Mouse (Mus musculus) brain, embryonic 14.5 days (tissue): ENCODE measurements at regions not wholly inside any gene's neighbourhood (a gene's known extent, or its start where the extent isn't known, plus 50 kb on each side); places are given as distances from the start of the nearest gene placed in this dataset.
"Not testable (repeated sequence)": the region's sequence is repeated elsewhere in the genome, so short reads cannot be mapped to it uniquely, and the experiment has no call there.

Source experiments
- DNase-seq: peaks from one replicate; pipeline ENCODE4 v3.0.0-alpha.2; 2011; ENCODE audit warnings: low read depth
- CTCF ChIP-seq: fragments of 200-500 bp; IDR thresholded peaks from 2 replicates; pipeline ENCODE4 v1.5.1; 2012; ENCODE audit warnings: inconsistent platforms, mild to moderate bottlenecking, moderate library complexity, borderline replicate concordance; ENCODE audit not compliant: insufficient read depth, insufficient read length; ENCODE audit errors: extremely low read depth
- POLR2A ChIP-seq: fragments of 200-500 bp; IDR thresholded peaks from 2 replicates; pipeline ENCODE4 v1.6.1; 2012; ENCODE audit warnings: mild to moderate bottlenecking, inconsistent platforms, borderline replicate concordance; ENCODE audit not compliant: poor library complexity, insufficient read depth, insufficient read length, severe bottlenecking; ENCODE audit errors: extremely low read depth

DNA sequence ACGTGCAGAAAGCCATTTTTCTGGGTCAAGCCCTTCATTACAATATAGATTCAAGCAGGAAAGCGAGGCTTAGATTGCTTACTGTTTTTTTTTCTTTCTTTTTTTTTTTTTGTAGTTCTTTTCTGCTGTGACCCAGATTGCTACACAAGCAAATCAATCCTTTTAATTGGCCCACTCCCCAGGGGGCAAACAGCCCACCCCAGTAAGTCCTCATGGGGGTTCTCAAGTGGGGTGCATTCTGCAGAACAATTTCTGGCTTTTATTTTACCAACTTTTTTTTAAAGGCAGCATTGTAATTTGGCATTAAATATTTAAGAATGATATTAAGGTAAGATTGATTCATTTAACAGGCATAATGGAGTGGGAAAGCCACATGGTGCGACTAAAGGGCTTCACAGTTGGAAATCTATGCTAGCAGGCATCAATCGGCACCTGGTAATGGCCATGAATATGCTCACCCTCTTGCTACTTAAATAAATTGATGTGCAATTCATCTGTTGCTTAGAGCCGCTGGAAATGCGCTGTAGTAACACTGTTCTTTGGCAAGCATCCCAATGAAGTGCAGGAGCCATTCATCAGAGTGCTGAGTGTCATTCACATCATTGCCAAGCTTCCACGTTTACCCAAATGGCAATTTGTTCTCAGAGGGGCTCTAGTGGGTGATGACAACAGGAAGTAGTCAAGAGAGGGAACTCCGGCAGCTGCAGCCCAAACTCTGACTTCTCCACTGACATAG, 236.3 kb upstream of the Arhgap42 start:
- DNase-seq, result peak; percentile 90
- no peak for TF ChIP-seq CTCF
- no peak for TF ChIP-seq POLR2A

DNA sequence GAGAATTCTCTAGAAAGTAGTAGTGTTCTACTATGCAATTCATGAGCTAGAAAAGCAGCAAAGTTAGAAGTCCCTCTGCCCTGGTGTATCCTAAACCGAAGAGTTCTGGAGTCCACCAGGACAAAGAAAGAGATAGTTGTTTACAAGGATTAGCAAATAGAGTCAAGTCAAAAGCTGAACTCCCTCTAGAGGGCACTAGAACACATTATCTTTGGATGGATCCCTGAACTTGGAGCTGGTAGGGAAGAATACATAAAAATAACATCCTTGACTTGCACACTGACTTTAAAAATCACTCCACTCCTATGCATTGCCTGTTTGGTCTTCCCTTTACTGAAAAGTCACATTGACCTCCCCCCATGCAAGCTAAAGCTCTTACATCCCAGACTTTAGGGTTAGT, 205.3 kb upstream of the Arhgap42 start:
- no peak for DNase-seq
- no peak for TF ChIP-seq POLR2A

DNA sequence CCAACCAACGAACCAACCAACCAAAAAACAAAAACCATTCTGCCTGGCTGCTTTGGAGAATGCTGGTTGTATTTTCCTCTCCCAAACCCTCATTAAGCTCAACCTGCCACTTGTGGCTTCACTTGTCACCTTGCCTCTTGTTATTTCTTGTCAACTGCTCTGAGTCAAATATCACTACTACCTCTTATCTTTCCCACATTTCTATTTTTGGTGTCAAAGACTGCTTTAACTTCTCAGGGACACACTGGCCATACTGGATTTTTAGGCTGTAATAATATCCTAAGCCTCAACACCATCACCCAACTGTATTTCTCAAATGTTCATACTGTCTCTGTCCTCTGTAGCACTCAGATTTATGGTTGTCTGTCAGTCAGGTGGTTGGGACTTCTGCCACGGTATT, 181.4 kb upstream of the Arhgap42 start:
- no peak for DNase-seq
- TF ChIP-seq POLR2A (no peak), CTCF (no peak)

DNA sequence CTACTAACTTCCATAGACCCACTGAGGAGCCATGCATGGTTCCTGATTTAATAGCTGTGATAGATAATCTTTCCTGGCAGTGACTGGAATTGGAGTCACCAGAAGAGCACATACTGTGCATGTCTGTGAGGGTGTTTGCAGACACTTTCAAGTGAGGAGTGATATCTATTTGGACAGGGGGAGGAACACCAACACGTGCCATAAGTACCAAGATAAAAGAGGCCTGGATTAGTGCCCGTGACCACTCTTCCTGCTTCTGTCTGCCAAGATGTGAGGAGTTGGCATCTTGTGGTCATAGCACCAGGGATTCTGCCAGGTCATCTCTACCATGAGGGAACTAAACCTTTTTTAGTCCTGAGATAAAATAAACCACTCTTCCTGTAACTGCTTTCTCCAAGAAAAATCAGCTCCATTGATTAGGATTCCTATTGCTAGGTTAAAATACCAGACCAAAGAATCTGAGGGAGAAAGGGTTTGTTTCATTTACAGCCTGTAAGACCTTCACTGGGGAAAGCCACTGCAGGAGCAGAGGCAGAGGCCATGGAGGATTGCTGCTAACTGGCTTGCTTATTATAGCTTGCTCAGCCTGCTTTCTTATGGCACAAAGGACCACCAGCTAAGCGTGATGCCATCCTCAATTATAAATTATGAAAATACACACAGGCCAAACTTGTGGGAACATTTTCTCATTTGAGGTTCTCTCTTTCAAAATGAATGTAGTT, 173.7 kb upstream of the Arhgap42 start:
- peak; percentile 23 for DNase-seq
- no peak for TF ChIP-seq POLR2A
- no peak for TF ChIP-seq CTCF

DNA sequence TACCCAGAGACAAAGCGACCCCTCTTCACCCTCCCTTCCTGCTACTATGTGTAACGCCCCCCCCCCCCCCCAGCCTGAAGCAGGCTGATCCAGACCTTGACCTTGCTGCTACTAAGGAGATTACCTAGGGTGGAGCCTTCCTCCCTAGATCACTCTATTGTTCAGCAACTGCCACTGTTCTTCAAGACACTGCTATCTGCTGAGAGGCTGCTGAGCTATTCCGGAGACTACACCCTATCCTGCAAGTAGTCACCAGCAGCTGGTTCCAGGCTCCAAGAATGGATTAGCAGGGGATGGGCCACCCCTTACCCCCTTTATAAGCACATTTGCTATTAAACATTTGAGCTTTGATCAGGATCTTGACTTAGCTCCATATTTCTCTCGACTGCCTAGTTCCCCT, 155.3 kb upstream of the Arhgap42 start:
- DNase-seq, result not testable (repeated sequence)

DNA sequence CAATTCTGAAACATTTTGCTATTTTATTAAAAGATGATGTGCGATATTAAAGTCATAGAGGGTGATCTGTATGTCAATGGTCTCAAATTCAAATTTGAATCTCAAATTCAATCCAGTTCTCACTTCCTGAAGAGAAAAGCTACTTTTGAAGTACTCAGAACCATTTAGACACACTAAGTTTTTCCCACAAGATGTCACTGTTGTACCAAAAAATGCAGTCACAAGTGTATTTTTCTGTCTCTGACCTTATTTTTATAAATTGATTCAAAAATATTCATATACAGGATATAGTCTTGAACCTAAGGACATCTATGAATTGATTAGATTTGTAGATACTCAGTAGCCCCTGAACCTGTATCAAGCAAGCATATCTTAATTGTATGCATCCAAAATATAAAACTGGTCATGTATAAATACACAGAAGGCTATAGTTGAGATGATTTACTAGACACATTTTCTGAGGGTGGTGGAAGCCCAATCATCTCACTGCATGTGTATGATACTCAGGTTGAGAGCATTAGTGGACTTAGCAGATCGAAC, 137.8 kb upstream of the Arhgap42 start:
- peak; percentile 82 for DNase-seq
- TF ChIP-seq POLR2A (no peak), CTCF (no peak)

DNA sequence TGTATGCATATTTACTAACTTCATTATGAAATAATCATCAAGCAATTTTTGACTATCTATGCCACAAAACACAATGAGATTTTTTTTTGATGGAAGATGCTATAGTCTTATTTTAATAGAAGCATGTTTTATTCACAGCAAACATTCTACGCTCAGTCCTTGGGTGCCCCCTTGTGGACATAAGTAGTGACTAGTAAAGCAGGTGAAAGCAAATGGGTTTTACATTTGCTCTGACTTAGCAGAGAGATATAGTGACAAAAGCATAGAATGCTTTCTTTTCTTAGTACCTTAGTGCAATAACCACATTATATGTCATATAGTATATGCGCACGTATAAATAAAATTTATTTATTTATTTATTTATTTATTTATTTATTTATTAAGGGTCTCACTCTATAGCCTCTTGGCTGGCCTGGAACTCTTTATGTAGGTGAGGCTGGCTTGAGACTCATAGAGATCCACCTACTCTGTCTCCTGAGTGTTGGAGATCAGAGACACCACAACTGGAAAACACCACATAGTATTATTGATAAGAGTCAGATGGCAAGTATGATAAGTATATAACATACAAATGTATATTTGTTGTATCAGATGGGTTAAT, 136.5 kb upstream of the Arhgap42 start:
- TF ChIP-seq POLR2A (no peak), CTCF (peak; percentile 65; the same call in 1 of the 2 replicates)
- DNase-seq, result peak; percentile 91

DNA sequence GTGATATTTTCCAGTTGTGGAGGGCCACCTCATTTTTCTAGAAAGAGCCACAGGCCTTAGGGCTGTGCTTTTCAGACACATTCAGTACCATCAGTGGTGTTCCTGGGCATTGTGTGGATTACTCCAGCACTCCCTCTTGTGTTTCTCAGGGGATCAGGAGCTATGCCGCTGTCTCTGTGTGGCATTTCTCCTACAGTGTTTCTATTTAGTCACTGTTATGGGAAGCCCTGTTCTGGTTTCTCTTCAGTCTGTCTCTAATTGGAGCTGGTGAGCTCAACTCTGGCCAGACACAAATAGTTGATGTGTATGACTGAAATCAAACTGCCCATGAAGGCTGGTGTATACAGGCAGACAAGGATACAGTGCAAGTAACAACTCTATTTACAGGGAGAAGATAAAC, 133.7 kb upstream of the Arhgap42 start:
- peak; percentile 25 for DNase-seq
- TF ChIP-seq POLR2A (no peak), CTCF (peak; percentile 30; the same call in 1 of the 2 replicates)

DNA sequence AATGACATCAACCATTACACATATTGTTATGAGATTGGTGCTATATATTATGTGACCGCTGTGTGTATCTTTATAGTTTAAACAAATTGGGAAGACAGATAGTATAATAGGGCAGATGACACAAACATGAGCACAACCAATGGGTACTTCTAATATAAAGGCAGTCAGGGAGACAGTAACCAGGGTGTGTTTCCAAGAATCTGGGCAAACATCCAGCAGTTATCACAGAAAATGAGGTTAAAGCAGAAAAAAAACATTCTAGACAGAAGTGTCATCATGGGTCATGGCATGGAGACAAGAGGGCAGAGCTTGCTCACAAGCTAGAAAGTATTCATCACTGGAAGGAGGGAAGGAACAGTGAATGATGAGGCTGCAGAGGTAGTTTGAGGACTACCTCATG, 129.8 kb upstream of the Arhgap42 start:
- TF ChIP-seq POLR2A (no peak), CTCF (no peak)
- no peak for DNase-seq

DNA sequence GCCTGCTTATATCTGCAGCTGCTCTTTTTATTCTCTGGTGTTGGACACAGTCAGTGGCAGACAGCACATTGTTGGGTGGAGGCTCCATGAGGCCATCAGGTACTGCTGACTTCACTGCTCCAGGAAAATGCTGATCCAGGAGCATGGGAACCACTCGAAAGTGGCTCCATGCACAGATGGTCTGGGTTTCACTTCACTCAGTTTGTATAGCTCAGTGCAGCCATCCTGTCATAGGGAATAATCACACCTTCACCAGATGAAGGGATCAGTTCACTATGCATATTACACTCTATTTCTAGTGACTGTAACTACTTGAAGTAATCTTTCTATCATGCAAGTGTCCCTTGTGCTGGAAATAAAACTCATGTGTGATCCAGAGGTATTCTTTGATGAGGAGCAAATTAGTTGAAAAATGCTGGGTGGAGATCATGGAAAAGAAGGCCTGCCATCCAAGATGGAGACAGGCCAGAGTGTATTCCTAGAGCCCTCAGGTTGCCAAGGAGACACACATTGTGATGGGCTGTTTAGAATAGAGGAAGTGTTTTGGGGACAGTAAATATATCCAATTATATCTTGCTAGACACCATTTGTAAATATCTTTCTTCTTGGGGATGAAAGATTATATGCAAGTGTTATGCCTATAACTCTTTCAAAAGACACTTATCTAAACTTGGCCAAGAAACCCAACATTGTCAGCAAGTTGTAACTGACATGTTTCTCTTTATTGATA, 103.7 kb upstream of the Arhgap42 start:
- no peak for TF ChIP-seq POLR2A
- TF ChIP-seq CTCF, result no peak
- DNase-seq, result no peak

DNA sequence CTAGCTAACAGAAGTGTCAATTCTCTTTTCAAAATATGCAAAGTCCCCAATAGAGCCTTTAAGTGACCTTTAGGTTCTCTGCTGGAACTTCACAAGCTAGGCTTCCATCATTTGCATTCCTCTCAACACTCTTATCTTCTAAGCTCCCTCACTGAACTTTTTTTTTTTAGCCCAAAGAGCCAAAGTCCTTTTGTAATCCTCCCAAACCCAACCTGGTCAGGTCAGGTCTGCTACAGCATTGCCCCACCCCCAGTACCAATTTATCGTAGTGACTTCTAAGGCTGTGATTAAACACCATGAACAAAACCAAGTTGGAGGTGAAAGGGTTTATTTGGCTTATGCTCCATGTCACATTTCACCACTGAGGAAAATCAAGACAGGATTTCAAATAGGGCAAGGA, 79.7 kb upstream of the Arhgap42 start:
- TF ChIP-seq POLR2A (no peak), CTCF (no peak)
- DNase-seq, result no peak

DNA sequence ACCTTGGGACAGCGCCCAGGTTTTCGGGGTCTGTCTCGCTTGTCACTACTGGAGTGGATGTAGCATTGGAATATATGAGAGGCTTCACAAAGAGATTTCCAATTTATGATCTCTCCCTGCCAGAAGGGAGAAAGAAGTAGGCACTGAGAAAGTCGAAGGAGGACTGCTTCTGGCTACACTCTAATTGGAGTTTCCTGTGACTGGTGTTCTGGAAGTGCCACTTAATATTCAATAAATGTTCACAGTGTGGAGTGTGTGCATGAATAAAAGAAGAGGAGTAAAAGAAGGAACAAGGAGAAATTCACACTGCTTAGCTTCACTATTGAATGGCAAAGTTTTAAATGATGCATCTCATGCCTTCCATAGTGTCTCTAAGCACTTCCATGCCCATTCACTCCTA, 77.1 kb upstream of the Arhgap42 start:
- no peak for DNase-seq
- TF ChIP-seq CTCF (no peak), POLR2A (no peak)

DNA sequence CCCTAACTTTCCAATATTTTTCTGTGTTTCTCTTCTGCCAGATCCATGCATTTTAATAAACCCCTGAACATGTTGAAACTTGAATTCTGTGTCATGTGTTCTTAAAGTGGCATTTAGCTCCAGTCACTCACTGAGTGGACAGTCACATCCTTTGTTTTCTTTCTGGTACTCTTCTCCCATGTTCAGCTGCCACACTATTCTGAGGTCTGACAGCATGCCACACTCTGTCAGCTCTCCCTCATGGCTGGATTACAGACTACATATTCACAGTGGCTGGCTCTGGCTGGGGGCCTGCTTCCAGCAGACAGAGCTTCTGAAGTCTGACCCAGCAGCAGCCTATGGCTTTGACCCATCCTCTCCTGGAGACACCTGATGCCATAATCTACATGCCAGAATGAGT, 73.4 kb upstream of the Arhgap42 start:
- no peak for DNase-seq
- TF ChIP-seq POLR2A, result no peak
